Mouse (Mus musculus): ENCODE data around the gene Nrp2. TPM values are rescaled to one million over a fixed set of nuclear protein-coding genes. Genes with fewer than 3 reads are reported as not detected.
A peak's percentile ranks its signal among the peaks of the same experiment; 100 is the strongest.

Gene Nrp2
- polyA plus RNA-seq, 1 experiment = 32.2 TPM

DNA sequence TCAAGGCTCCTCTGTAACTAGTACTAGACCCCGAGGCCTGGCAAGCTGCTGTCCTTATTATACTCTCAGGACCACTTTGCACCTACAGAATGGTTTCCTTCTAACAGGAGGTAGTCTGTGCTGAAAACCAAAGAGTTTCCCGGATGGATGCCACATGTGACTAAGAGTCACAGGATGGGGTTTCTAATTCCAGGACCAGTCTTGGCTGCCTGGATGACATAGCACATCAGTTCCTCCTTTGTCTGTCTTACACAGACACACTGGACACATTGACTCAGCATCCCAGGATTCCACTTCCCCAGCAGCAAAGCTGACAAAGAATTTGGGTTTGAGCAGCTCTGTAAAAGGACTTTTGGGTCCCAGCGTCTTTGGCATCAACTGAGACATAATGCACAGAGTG, 17.1 kb downstream of the Nrp2 start:
- no peaks in the 10 kb centered on the region for H3K9me3 ChIP-seq (replicated peaks; ENCODE audit: control insufficient read depth, insufficient read depth, low read length, poor library complexity, severe bottlenecking)
- H3K27ac ChIP-seq (ENCODE audit: insufficient read depth, low read length) = no peak overlapping the region
- no peaks in the 10 kb centered on the region for H3K27me3 ChIP-seq (ENCODE audit: control insufficient read depth, insufficient read depth, low read length, poor library complexity, severe bottlenecking)
- no peak overlapping the region for H3K9ac ChIP-seq (ENCODE audit: low read depth, poor library complexity, severe bottlenecking)
- no peak overlapping the region for H3K4me3 ChIP-seq (ENCODE audit: low read depth, low read length)
- no peaks in the 10 kb centered on the region for H3K36me3 ChIP-seq (ENCODE audit: control insufficient read depth, insufficient read depth, low read length, poor library complexity, severe bottlenecking)
- no peak for TF ChIP-seq POLR2A (IDR thresholded peaks at IDR 0.05; ENCODE audit: insufficient read depth, low read length)
- no peak for TF ChIP-seq CTCF (IDR thresholded peaks at IDR 0.05; ENCODE audit: low read depth, low read length)
- no peak for TF ChIP-seq EP300 (IDR thresholded peaks at IDR 0.05; ENCODE audit: insufficient read depth, low read depth, low read length)
- peaks cover 4% of the 10 kb centered on the region for H3K4me1 ChIP-seq (ENCODE audit: control insufficient read depth, insufficient read depth, low read length)

DNA sequence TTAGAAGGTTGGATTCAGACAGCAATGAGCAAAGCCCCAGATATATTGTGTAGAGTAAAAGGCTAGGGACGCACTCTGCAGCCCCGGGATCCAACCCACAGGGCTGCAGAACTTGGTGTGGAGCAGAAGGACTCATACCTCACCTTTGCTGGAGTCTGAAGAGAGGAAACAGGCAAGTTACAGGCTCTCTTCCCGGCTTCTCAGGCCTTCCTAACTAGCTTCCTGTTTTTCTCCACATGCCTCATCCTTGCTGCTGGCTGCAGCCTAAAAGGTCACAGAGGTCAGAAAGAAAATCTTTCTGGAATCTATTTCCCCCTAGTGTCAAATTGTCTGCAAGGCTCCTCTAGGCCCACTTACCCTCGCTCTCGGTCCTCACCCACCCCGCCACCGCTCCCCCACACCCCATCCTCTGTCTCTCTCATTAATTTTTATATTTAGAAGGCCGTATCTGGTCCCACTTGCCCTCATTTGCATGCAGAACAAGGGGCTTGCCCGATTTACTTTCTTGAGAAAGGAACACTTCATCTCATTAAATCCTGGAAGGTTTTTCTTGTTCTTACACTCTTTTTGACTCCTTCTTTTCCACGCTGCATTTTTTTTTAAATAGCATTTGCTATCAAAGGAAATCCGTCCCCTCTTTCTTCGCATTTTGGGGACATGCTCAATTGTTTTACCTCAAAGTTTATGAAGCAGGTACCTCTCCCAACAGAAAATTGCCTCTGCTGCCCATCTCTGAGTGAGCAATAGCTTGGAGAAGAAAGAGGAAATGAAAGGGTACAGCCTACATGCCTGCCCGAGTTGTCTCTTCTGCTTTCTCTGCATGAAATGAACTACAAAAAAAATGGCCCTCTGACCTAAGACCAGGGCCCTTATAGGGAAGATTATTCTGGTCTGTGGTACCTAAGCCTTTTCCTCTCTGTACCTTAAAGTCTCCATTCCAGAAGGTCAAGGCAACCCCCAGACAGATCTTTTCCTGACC, 17.9 kb downstream of the Nrp2 start:
- no peaks in the 10 kb centered on the region for H3K27me3 ChIP-seq (ENCODE audit: control insufficient read depth, insufficient read depth, low read length, poor library complexity, severe bottlenecking)
- TF ChIP-seq EP300 (IDR thresholded peaks at IDR 0.05; ENCODE audit: insufficient read depth, low read depth, low read length) (no peak), POLR2A (IDR thresholded peaks at IDR 0.05; ENCODE audit: insufficient read depth, low read length) (no peak), CTCF (IDR thresholded peaks at IDR 0.05; ENCODE audit: low read depth, low read length) (no peak)
- no peak overlapping the region for H3K4me3 ChIP-seq (ENCODE audit: low read depth, low read length)
- no peak overlapping the region for H3K27ac ChIP-seq (ENCODE audit: insufficient read depth, low read length)
- no peaks in the 10 kb centered on the region for H3K36me3 ChIP-seq (ENCODE audit: control insufficient read depth, insufficient read depth, low read length, poor library complexity, severe bottlenecking)
- H3K9ac ChIP-seq (ENCODE audit: low read depth, poor library complexity, severe bottlenecking) = no peak overlapping the region
- peaks cover 2% of the 10 kb centered on the region for H3K4me1 ChIP-seq (ENCODE audit: control insufficient read depth, insufficient read depth, low read length)
- H3K9me3 ChIP-seq (replicated peaks; ENCODE audit: control insufficient read depth, insufficient read depth, low read length, poor library complexity, severe bottlenecking) = no peaks in the 10 kb centered on the region

GRCm38 (mm10) chr1:62721706-62722187, 18.7 kb downstream of the Nrp2 start:
- TF ChIP-seq POLR2A (IDR thresholded peaks at IDR 0.05; ENCODE audit: insufficient read depth, low read length) = no peak
- TF ChIP-seq EP300 (IDR thresholded peaks at IDR 0.05; ENCODE audit: insufficient read depth, low read depth, low read length) = no peak
- TF ChIP-seq CTCF (IDR thresholded peaks at IDR 0.05; ENCODE audit: low read depth, low read length) = no peak
- Histone ChIP-seq H3K27me3 (ENCODE audit: control insufficient read depth, insufficient read depth, low read length, poor library complexity, severe bottlenecking) (no peaks in the 10 kb centered on the region), H3K4me1 (ENCODE audit: control insufficient read depth, insufficient read depth, low read length) (peaks cover 2% of the 10 kb centered on the region)

DNA sequence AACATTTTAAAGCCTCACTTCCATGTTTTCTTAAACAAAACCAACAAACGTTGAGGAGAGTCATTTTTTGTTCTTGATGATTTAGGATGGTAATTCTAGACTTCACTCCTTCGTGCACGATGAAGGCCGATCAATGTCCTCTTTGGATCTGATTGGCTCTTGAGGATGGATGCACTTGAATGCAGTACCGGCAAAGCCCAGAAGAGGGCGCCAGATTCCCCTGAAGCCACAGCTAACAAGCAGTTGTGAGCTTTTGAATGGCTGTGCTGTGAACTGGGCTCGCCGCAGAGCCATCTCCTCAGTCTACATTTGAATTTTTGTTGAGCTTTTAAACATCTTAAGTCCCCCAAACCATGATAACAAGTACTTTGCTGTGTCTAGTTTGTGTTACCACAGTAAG, 19.4 kb downstream of the Nrp2 start:
- TF ChIP-seq EP300 (IDR thresholded peaks at IDR 0.05; ENCODE audit: insufficient read depth, low read depth, low read length) (0 out of 2 replicates have a peak, but pooled peaks have one; percentile 40), CTCF (IDR thresholded peaks at IDR 0.05; ENCODE audit: low read depth, low read length) (peak; percentile 92), POLR2A (IDR thresholded peaks at IDR 0.05; ENCODE audit: insufficient read depth, low read length) (no peak)
- Histone ChIP-seq H3K4me3 (ENCODE audit: low read depth, low read length) (no peak overlapping the region), H3K4me1 (ENCODE audit: control insufficient read depth, insufficient read depth, low read length) (no peaks in the 10 kb centered on the region), H3K9me3 (replicated peaks; ENCODE audit: control insufficient read depth, insufficient read depth, low read length, poor library complexity, severe bottlenecking) (no peaks in the 10 kb centered on the region), H3K36me3 (ENCODE audit: control insufficient read depth, insufficient read depth, low read length, poor library complexity, severe bottlenecking) (no peaks in the 10 kb centered on the region), H3K9ac (ENCODE audit: low read depth, poor library complexity, severe bottlenecking) (no peak overlapping the region), H3K27me3 (ENCODE audit: control insufficient read depth, insufficient read depth, low read length, poor library complexity, severe bottlenecking) (no peaks in the 10 kb centered on the region), H3K27ac (ENCODE audit: insufficient read depth, low read length) (no peak overlapping the region)

More at GRCm38 (mm10) chr1:62721706-62722187, 18.7 kb downstream of the Nrp2 start:
- H3K4me3 ChIP-seq (ENCODE audit: low read depth, low read length) = no peak overlapping the region
- H3K9ac ChIP-seq (ENCODE audit: low read depth, poor library complexity, severe bottlenecking) = no peak overlapping the region
- no peak overlapping the region for H3K27ac ChIP-seq (ENCODE audit: insufficient read depth, low read length)
- H3K9me3 ChIP-seq (replicated peaks; ENCODE audit: control insufficient read depth, insufficient read depth, low read length, poor library complexity, severe bottlenecking) = no peaks in the 10 kb centered on the region
- no peaks in the 10 kb centered on the region for H3K36me3 ChIP-seq (ENCODE audit: control insufficient read depth, insufficient read depth, low read length, poor library complexity, severe bottlenecking)

GRCm38 (mm10) chr1:62723891-62724290, 20.8 kb downstream of the Nrp2 start:
- Histone ChIP-seq H3K27me3 (ENCODE audit: control insufficient read depth, insufficient read depth, low read length, poor library complexity, severe bottlenecking) (no peaks in the 10 kb centered on the region), H3K9me3 (replicated peaks; ENCODE audit: control insufficient read depth, insufficient read depth, low read length, poor library complexity, severe bottlenecking) (no peaks in the 10 kb centered on the region), H3K4me1 (ENCODE audit: control insufficient read depth, insufficient read depth, low read length) (no peaks in the 10 kb centered on the region), H3K4me3 (ENCODE audit: low read depth, low read length) (no peak overlapping the region), H3K27ac (ENCODE audit: insufficient read depth, low read length) (no peak overlapping the region), H3K9ac (ENCODE audit: low read depth, poor library complexity, severe bottlenecking) (no peak overlapping the region), H3K36me3 (ENCODE audit: control insufficient read depth, insufficient read depth, low read length, poor library complexity, severe bottlenecking) (no peaks in the 10 kb centered on the region)
- TF ChIP-seq POLR2A (IDR thresholded peaks at IDR 0.05; ENCODE audit: insufficient read depth, low read length) (no peak), CTCF (IDR thresholded peaks at IDR 0.05; ENCODE audit: low read depth, low read length) (no peak), EP300 (IDR thresholded peaks at IDR 0.05; ENCODE audit: insufficient read depth, low read depth, low read length) (no peak)
